Mouse (Mus musculus) ES-E14 (cell line): ENCODE results near the gene C1qb. TPM values are rescaled to one million over a fixed set of nuclear protein-coding genes. Genes with fewer than 3 reads are reported as not detected.

Experiments used
- DNase-seq: peaks from one replicate; pipeline ENCODE4 v3.0.0-alpha.2; 2013; ENCODE audit warnings: low read depth, low spot score
- H3K27ac ChIP-seq: 2 replicates; pipeline ENCODE4 v1.5.1; 2012; ENCODE audit warnings: low read depth, mild to moderate bottlenecking, low read length, moderate library complexity, mixed read lengths; ENCODE audit not compliant: poor library complexity, insufficient read depth, severe bottlenecking
- H3K36me3 ChIP-seq: 2 replicates; pipeline ENCODE4 v1.6.1; 2012; ENCODE audit warnings: mild to moderate bottlenecking, low read length, moderate library complexity, mixed read lengths; ENCODE audit not compliant: control insufficient read depth, poor library complexity, insufficient read depth, severe bottlenecking
- H3K4me1 ChIP-seq, 2 experiments: fragments of 150-350 bp in 1 of 2; sonication (generic) in 1 of 2; 2 replicates each; pipeline ENCODE4 v1.6.1; 2012; ENCODE audit warnings: low read length in 2 of 2, mild to moderate bottlenecking in 1 of 2, mixed read lengths in 1 of 2; ENCODE audit not compliant: control insufficient read depth in 2 of 2, insufficient read depth in 2 of 2, poor library complexity in 1 of 2
- H3K4me3 ChIP-seq, 2 experiments: fragments of 150-350 bp in 1 of 2; sonication (generic) in 1 of 2; 2 replicates each; pipeline ENCODE4 v1.5.1; 2012; ENCODE audit warnings: low read length in 2 of 2, low read depth in 1 of 2, mild to moderate bottlenecking in 1 of 2, mixed read lengths in 1 of 2; ENCODE audit not compliant: insufficient read depth in 1 of 2, poor library complexity in 1 of 2, severe bottlenecking in 1 of 2
- H3K9ac ChIP-seq: 2 replicates; pipeline ENCODE4 v1.6.1; 2012; ENCODE audit warnings: low read depth, mild to moderate bottlenecking, low read length, mixed read lengths; ENCODE audit not compliant: poor library complexity, insufficient read depth, severe bottlenecking
- H3K9me3 ChIP-seq: fragments of 150-350 bp; sonication (generic); 2 replicates; pipeline ENCODE4 v1.6.1; 2012; ENCODE audit warnings: low read depth, mild to moderate bottlenecking, low read length; ENCODE audit not compliant: control insufficient read depth, insufficient read depth
- CHD2 ChIP-seq: IDR thresholded peaks from 2 replicates; pipeline ENCODE4 v1.6.1; 2014; ENCODE audit warnings: mild to moderate bottlenecking, low read depth, low read length, inconsistent platforms
- HCFC1 ChIP-seq: IDR thresholded peaks from 2 replicates; pipeline ENCODE4 v1.6.1; 2012; ENCODE audit warnings: low read length, inconsistent platforms, borderline replicate concordance; ENCODE audit not compliant: insufficient read depth
- MAFK ChIP-seq: IDR thresholded peaks from 2 replicates; pipeline ENCODE4 v1.6.1; 2014; ENCODE audit warnings: mild to moderate bottlenecking, low read depth, low read length, inconsistent platforms; ENCODE audit not compliant: insufficient read depth
- ZC3H11A ChIP-seq: IDR thresholded peaks from 2 replicates; pipeline ENCODE4 v1.6.1; 2012; ENCODE audit warnings: low read depth, mild to moderate bottlenecking, inconsistent platforms, low read length, borderline replicate concordance
- ZNF384 ChIP-seq: IDR thresholded peaks from 2 replicates; pipeline ENCODE4 v1.6.1; 2012; ENCODE audit warnings: low read depth, low read length, inconsistent platforms
- in situ Hi-C, 2 experiments: fragments of 600-800 bp; cut with MboI; formaldehyde crosslinking; loops; one replicate each; pipeline ENCODE4 v1.15.1; 2025; ENCODE audit warnings: low sequenced_read_pairs in 2 of 2, inconsistent platforms in 1 of 2; ENCODE audit not compliant: unreplicated experiment in 2 of 2
- total RNA-seq: library from RNA; depleted of rRNA; stranded (reverse); fragments of 300-350 nt; gene quantifications from 2 replicates; pipeline ENCODE4 v1.2.3, GENCODE M21; 2012; rRNA removed

C1qb gene
- not detected in 2 replicates for total RNA-seq

DNA sequence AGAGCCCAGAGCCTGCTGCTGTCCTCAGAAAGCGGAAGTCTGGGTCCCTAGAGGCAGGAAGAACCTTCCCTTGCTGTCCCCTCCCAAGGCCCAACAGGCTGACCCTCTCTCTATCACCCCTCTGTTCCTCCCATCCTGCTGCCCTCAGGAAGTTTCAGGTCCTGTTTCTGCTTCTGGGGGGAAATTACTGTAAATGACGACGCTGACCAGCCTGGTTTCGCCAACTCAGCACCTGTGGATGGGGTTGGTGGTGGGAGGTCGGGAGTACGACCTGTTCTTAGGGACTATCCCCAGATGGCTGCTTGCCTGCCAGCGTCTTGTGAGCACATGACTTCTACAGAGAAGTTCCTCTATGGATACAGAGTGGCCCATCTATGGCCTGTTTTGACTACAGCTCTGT is at the start of gene C1qb:
Gene C1qb, minus strand, starts transcription at position 87 of the 400 bp plus-strand sequence.
- in situ Hi-C loops: no loop called here
- H3K9me3 ChIP-seq: no peaks in the 10 kb centered on the region
- H3K36me3 ChIP-seq: no peaks in the 10 kb centered on the region
- no peak for DNase-seq
- TF ChIP-seq ZC3H11A (no peak), ZNF384 (no peak), HCFC1 (no peak), MAFK (0 out of 2 replicates have a peak, but pooled peaks have one; percentile 35), CHD2 (no peak)
- H3K4me3 ChIP-seq: no peak within 1 kb of the TSS
- no peak within 1 kb of the TSS; the same call in 1 of the 2 replicates for H3K27ac ChIP-seq
- H3K4me1 ChIP-seq: no peaks in the 10 kb centered on the region
- H3K9ac ChIP-seq: no peak within 1 kb of the TSS

GRCm38 (mm10) chr4:136934746-136935613 is 49.0 kb upstream of the C1qb start:
- H3K9me3 ChIP-seq: no peaks in the 10 kb centered on the region
- TF ChIP-seq MAFK: no peak
- TF ChIP-seq CHD2: no peak
- TF ChIP-seq ZC3H11A: no peak
- TF ChIP-seq HCFC1: no peak
- TF ChIP-seq ZNF384: no peak
- in situ Hi-C loops: no loop called here
- DNase-seq: no peak
- H3K4me1 ChIP-seq: peaks cover 0 to 10% of the 10 kb centered on the region in 2 experiments; a peak in 1 of 4 replicates
- H3K36me3 ChIP-seq: no peaks in the 10 kb centered on the region
- H3K9ac ChIP-seq: no peak overlapping the region
- no peak overlapping the region for H3K27ac ChIP-seq
- H3K4me3 ChIP-seq: peak overlapping the region in 1 of 2 experiments; percentile 15; a peak in 2 of 4 replicates

- in situ Hi-C loops: no loop called here
These were observed 44.5 kb upstream of the C1qb start for GRCm38 (mm10) chr4:136930474-136930873.

GRCm38 (mm10) chr4:136928928-136929327 is 42.9 kb upstream of the C1qb start:
- no peak overlapping the region for H3K27ac ChIP-seq

More at GRCm38 (mm10) chr4:136930474-136930873, 44.5 kb upstream of the C1qb start:
- H3K36me3 ChIP-seq: no peaks in the 10 kb centered on the region
- DNase-seq: no peak
- no peak overlapping the region for H3K4me3 ChIP-seq
- TF ChIP-seq MAFK: no peak
- no peak for TF ChIP-seq CHD2
- no peak for TF ChIP-seq HCFC1
- no peak for TF ChIP-seq ZNF384
- TF ChIP-seq ZC3H11A: no peak
- no peaks in the 10 kb centered on the region for H3K9me3 ChIP-seq
- no peak overlapping the region for H3K9ac ChIP-seq
- H3K4me1 ChIP-seq: peaks cover 0 to 16% of the 10 kb centered on the region in 2 experiments; a peak in 1 of 4 replicates
- H3K27ac ChIP-seq: no peak overlapping the region

More at GRCm38 (mm10) chr4:136928928-136929327, 42.9 kb upstream of the C1qb start:
- Histone ChIP-seq H3K9me3 (no peaks in the 10 kb centered on the region), H3K4me1 (peaks cover 0 to 16% of the 10 kb centered on the region in 2 experiments; a peak in 1 of 4 replicates), H3K9ac (no peak overlapping the region), H3K4me3 (no peak overlapping the region), H3K36me3 (no peaks in the 10 kb centered on the region)
- in situ Hi-C loops: no loop called here
- TF ChIP-seq MAFK (no peak), ZC3H11A (0 out of 2 replicates have a peak, but pooled peaks have one; percentile 24), CHD2 (no peak)
- peak; percentile 62 for DNase-seq
